Mouse (Mus musculus) forebrain, embryonic 10.5 days (tissue): ENCODE data around the gene Chit1. TPM values are rescaled to one million over a fixed set of nuclear protein-coding genes. Genes with fewer than 3 reads are reported as not detected.

Source experiments
- DNase-seq: peaks from one replicate; pipeline ENCODE4 v3.0.0-alpha.2; 2017; ENCODE audit warnings: low spot score; ENCODE audit errors: extremely low spot score
- H3K27ac ChIP-seq: fragments of 300-500 bp; sonication (generic); 2 replicates; pipeline ENCODE4 v1.5.1; 2016; ENCODE audit warnings: mild to moderate bottlenecking
- H3K27me3 ChIP-seq: fragments of 300-500 bp; sonication (generic); 2 replicates; pipeline ENCODE4 v1.6.1; 2016; ENCODE audit warnings: mild to moderate bottlenecking; ENCODE audit not compliant: poor library complexity, severe bottlenecking
- H3K36me3 ChIP-seq: fragments of 300-500 bp; sonication (generic); replicated peaks from 2 replicates; pipeline ENCODE4 v1.6.1; 2016; ENCODE audit warnings: mild to moderate bottlenecking, moderate library complexity
- H3K4me1 ChIP-seq: fragments of 300-500 bp; sonication (generic); 2 replicates; pipeline ENCODE4 v1.6.1; 2016
- H3K4me3 ChIP-seq: fragments of 300-500 bp; sonication (generic); 2 replicates; pipeline ENCODE4 v1.5.1; 2016; ENCODE audit warnings: mild to moderate bottlenecking, moderate library complexity
- H3K9me3 ChIP-seq: fragments of 300-500 bp; sonication (generic); 2 replicates; pipeline ENCODE4 v1.6.1; 2016; ENCODE audit warnings: mild to moderate bottlenecking, moderate library complexity
- WGBS: fragments of 180-500 bp; shearing (Covaris S2); methylation state at CpG from one replicate; pipeline ENCODE4 v1.1.7; 2016; 5-methylcytosine and 5-hydroxymethylcytosine counted together
- polyA plus RNA-seq: library from polyadenylated mRNA; unstranded; fragments of >200 nt; fragmentation: Nextera tagmentation; extraction: Ambion mirVana; gene quantifications from 2 replicates; pipeline ENCODE4 v1.2.1, GENCODE M21; 2016

Gene Chit1
- polyA plus RNA-seq, 1 experiment from 2014 or later: not detected

DNA sequence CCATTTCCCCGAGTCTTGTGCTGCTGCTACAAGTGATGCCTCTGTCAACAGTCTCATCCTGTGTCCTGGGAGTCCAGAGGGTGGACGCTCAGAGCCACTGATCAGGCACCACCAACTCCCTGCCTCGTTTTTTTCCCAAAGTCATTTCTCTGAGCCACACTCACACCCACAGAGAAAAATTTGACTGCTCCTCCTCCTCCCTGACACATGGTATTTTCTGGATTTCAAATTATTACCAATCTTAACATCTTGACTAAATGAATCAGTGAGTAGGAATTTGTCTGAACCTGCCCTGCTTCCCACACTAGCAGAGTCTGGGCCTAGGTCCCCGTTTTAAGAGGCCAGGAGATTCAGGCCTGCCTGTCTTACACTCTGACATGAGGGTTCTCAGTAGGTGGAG, 81.0 kb downstream of the Chit1 start:
- 63% methylated on average over 4 of the region's 4 CpGs for WGBS
- H3K4me3 ChIP-seq: no peak overlapping the region
- H3K4me1 ChIP-seq: peaks cover 48% of the 10 kb centered on the region
- H3K27ac ChIP-seq: no peak overlapping the region
- no peak for DNase-seq
- peaks cover 24% of the 10 kb centered on the region for H3K27me3 ChIP-seq
- H3K36me3 ChIP-seq: no peaks in the 10 kb centered on the region
- no peaks in the 10 kb centered on the region for H3K9me3 ChIP-seq

DNA sequence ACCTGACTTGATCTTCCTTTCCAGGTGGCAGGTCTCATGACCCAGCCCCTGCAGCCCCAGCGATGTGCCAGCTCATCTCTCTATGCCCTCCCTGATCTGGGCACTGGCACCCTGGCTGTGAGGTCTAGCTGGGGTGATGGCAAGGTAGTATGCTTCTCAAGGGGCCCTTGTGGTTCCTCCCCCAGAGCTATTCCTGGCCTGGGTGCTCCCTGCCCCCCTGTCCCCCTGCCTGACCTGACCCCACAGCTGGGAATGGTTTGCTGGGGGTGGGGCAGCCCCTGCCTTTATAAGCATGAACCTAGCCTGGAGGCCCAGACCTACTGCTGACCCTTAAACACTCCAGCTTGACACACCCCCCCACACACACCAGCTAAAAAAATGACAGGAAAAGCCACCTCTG, 82.1 kb downstream of the Chit1 start, which contains the start of gene Mybph:
TSS of gene Mybph (plus strand) at position 323 of the 400 bp plus-strand sequence.
- H3K36me3 ChIP-seq: no peaks in the 10 kb centered on the region
- peaks cover 55% of the 10 kb centered on the region for H3K4me1 ChIP-seq
- no peaks in the 10 kb centered on the region for H3K9me3 ChIP-seq
- WGBS: 64% methylated on average over 1 of the region's 1 CpGs
- no peak within 1 kb of the TSS for H3K4me3 ChIP-seq
- H3K27me3 ChIP-seq: peaks cover 20% of the 10 kb centered on the region
- no peak for DNase-seq
- peak within 1 kb of the TSS; percentile 53 for H3K27ac ChIP-seq

DNA sequence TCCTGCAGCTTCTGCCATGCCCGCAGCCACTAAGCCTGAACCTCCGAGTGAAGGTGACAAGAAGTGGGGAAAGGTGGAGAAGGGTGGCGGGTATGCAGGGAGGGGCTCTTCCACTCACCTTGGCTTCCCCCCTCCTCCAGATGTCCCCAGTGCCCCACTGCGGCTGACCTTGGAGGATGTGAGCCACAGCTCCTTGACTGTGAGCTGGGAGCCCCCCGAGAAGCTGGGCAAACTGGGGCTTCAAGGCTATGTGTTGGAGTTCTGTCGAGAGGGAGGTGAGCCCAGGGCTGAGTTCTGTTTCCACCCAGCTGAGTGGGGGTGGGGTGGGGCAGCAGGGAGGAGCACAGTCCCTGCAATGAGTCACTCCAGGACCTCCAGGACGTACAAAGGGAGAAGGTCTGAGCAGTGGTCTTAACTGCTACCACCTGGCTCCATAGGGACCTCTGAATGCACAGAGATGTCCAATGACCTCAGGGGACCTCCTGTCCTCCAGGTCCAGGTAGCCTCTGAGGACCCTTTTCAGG, 82.7 kb downstream of the Chit1 start:
- 59% methylated on average over 7 of the region's 7 CpGs for WGBS
- DNase-seq: no peak
- no peak overlapping the region for H3K4me3 ChIP-seq
- H3K36me3 ChIP-seq: no peaks in the 10 kb centered on the region
- peak overlapping the region; percentile 48 for H3K27ac ChIP-seq
- H3K27me3 ChIP-seq: peaks cover 14% of the 10 kb centered on the region
- peaks cover 53% of the 10 kb centered on the region for H3K4me1 ChIP-seq
- H3K9me3 ChIP-seq: no peaks in the 10 kb centered on the region

DNA sequence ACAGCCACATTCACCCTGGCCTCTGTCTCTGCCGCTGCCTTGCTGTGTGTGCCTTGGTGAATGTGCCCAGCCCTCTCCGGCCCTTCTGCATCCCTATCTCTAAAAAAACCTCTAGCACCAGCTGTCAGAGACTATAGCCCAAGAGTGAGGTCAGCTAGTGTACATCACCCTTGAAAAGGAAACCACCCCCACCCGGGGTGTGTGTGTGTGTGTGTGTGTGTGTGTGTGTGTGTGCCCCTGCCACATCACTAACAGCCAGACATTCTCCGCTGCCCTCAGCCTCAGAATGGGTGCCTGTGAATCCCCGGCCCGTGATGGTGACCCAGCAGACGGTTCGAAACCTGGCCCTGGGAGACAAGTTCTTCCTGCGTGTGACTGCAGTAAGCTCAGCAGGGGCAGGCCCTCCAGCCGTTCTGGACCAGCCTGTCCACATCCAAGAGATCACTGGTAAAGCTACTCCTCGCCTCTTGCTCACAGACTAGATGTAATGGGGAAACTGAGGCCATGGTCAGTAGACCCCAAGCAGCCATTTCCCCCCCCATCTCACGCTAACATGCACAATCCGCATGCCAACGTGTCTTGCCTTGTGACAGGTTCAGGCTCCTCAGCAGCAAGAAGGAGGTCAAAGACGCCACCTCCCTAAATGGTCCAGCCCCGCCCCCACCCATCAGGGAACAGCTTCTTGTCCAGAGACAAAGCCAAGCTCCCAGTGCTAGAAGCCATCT, 83.4 kb downstream of the Chit1 start:
- H3K4me1 ChIP-seq: peaks cover 47% of the 10 kb centered on the region

DNA sequence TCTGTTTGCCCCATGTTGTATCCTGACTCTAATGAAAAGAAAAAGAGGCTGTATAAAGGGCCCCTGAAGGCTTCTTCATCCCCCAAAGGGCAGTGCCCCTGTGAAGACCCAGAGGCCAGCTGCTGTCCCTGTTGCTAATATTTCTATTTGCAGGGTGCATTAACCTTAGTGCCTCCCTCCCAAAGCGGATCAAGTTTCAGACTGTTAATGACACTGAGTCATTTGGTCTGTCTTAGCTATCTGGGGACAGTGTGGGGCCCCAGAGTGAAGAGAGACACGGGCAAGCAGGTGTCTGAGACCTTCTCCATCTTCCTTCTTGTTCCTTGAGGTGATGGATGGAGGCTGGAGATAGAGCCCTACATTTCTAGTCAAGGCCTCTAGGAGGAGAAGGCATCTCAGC, 84.1 kb downstream of the Chit1 start:
- Histone ChIP-seq H3K27me3 (no peaks in the 10 kb centered on the region; the same call in 1 of the 2 replicates), H3K27ac (0 out of 2 replicates have a peak overlapping the region, but pooled peaks have one; percentile 53), H3K4me1 (peaks cover 47% of the 10 kb centered on the region), H3K9me3 (no peaks in the 10 kb centered on the region), H3K36me3 (no peaks in the 10 kb centered on the region), H3K4me3 (no peak overlapping the region)
- WGBS: 65% methylated on average over 2 of the region's 2 CpGs
- DNase-seq: no peak

More for the DNA sequence above, 83.4 kb downstream of the Chit1 start:
- Histone ChIP-seq H3K36me3 (no peaks in the 10 kb centered on the region), H3K27ac (peak overlapping the region; percentile 53), H3K27me3 (peaks cover 6% of the 10 kb centered on the region), H3K4me3 (no peak overlapping the region), H3K9me3 (no peaks in the 10 kb centered on the region)
- DNase-seq: no peak
- 72% methylated on average over 16 of the region's 16 CpGs for WGBS

DNA sequence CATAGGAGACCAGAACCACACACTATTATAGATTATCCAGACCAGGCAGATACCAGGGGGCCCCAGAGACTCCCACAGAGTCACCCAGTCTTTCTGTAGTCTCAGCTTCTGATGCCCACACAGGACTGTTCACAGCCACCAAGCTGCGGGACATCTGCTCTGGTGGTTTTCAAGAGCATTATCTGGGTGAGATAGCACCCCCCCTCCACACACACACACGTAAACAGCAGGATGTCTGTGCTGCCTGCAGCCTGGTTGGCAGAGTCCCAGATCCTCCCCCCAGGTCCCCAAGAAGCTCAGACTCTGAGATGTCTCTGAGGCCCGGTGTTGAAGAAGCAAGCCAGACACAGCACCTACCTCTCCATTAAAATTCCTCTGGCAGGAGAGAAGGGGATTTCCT, 84.5 kb downstream of the Chit1 start:
- H3K36me3 ChIP-seq: no peaks in the 10 kb centered on the region
- H3K27me3 ChIP-seq: no peaks in the 10 kb centered on the region; the same call in 1 of the 2 replicates
- H3K4me3 ChIP-seq: no peak overlapping the region
- no peaks in the 10 kb centered on the region for H3K9me3 ChIP-seq
- 81% methylated on average over 3 of the region's 3 CpGs for whole genome bisulfite sequencing
- no peak for DNase-seq
- H3K27ac ChIP-seq: peak overlapping the region; percentile 42; the same call in 1 of the 2 replicates
- peaks cover 47% of the 10 kb centered on the region for H3K4me1 ChIP-seq

DNA sequence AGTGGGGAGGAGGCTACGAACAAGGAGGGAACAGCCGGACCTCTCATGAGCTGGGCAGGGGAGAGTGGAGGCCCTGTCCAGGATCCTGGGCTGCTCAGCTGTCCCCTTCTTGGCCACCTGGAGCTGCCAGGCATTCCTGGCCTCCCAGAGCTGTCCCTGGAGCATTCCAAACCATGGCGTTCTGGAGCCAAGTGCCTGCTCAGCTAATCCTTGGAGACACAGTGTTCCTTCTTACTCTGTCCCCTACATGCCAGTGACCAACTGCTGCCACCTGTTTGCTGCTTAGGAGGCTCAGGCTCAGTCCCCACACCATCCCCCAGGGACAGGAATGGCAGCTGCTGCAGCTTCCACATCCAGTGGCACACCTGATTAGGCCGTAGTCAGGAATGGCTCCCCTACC, 84.9 kb downstream of the Chit1 start:
- DNase-seq: no peak
- no peaks in the 10 kb centered on the region for H3K36me3 ChIP-seq
- H3K4me1 ChIP-seq: peaks cover 47% of the 10 kb centered on the region
- H3K27me3 ChIP-seq: no peaks in the 10 kb centered on the region; the same call in 1 of the 2 replicates
- peak overlapping the region; percentile 42; the same call in 1 of the 2 replicates for H3K27ac ChIP-seq
- H3K4me3 ChIP-seq: no peak overlapping the region
- no peaks in the 10 kb centered on the region for H3K9me3 ChIP-seq
- 65% methylated on average over 4 of the region's 4 CpGs for WGBS

DNA sequence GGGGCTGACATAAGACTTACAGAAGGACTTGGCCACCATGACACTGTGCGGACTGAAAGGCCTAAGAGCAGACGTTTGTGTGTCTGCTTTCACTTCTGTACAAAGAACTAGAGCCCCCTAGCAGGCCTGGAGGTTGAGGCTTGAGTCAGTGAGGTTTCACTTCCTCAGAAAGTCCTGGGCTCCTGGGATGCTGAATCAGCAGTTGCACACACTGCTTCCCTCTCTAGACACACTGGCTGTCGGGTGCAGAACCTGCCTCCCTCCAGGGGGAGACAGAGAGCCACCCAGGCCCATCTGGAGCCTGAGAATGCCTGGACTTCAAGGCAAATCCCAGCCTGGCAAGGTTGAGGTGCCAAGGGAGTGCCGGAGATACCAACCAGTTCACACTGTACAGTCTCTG, 85.3 kb downstream of the Chit1 start:
- H3K27ac ChIP-seq: peak overlapping the region; percentile 42; the same call in 1 of the 2 replicates
- WGBS: 67% methylated on average over 4 of the region's 4 CpGs
- H3K9me3 ChIP-seq: no peaks in the 10 kb centered on the region
- no peaks in the 10 kb centered on the region for H3K36me3 ChIP-seq
- peaks cover 47% of the 10 kb centered on the region for H3K4me1 ChIP-seq
- H3K27me3 ChIP-seq: no peaks in the 10 kb centered on the region; the same call in 1 of the 2 replicates
- DNase-seq: no peak
- no peak overlapping the region for H3K4me3 ChIP-seq

DNA sequence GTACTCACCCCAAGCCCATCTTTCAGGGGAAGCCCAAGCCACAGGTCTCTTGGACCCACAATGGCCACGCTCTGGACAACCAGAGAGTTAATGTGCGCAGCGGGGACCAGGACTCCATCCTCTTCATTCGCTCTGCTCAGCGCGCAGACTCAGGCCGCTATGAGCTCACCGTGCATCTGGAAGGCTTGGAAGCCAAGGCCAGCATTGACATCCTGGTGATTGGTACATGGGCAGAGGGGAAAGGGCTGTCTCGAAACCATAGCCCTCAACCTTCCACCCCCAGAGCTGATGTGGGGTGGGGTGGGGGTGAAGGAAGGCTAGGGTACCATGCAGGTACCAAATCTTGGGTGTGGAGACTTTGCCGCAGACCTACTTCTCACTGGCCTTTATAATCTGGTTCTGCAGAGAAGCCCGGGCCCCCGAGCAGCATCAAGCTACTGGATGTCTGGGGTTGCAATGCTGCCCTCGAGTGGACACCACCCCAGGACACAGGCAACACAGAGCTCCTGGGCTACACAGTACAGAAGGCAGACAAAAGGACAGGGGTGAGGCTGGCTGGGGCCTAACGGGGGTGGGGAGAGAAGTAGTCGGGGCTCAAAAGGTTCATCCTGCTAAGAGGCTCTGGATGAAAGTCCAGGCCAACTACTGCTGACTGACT, 86.4 kb downstream of the Chit1 start:
- WGBS: 79% methylated on average over 15 of the region's 15 CpGs
- H3K4me3 ChIP-seq: no peak overlapping the region
- H3K9me3 ChIP-seq: no peaks in the 10 kb centered on the region
- DNase-seq: no peak
- no peaks in the 10 kb centered on the region; the same call in 1 of the 2 replicates for H3K27me3 ChIP-seq
- peaks cover 47% of the 10 kb centered on the region for H3K4me1 ChIP-seq
- no peak overlapping the region for H3K27ac ChIP-seq
- no peaks in the 10 kb centered on the region for H3K36me3 ChIP-seq

DNA sequence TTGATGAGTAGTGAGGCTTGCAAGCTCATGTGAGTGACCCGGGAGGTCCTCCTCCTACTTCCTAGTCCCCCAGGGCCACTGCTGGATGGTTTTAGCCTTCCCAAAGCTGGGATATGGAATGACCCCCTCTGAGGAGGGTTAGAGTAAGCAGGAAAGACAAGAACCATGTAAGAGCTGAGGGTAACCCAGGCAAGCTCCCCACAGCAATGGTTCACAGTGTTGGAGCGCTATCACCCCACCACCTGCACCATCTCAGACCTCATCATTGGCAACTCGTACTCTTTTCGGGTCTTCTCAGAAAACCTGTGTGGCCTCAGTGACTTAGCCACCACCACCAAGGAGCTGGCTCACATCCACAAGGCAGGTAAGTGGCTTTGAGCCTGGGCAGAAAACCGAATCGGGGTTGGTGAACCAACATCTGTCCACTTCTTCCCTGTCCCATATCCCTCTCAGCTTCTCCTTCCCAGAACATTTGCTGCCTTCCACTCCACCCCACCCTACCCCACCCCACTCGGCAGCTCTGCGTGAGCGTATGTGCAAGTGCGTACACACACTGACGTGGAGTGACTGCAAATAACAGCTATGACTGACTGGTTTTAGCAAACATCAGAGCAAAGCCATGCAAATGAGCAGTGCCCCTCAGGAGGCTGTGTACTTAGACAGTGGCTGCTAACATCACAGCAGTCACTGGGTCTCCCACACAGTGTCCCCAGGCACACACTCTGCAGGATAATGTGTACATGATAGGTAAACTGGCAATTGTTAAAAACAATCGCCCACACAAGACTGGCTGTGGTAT, 87.4 kb downstream of the Chit1 start:
- Histone ChIP-seq H3K4me3 (no peak overlapping the region), H3K27me3 (no peaks in the 10 kb centered on the region; the same call in 1 of the 2 replicates), H3K36me3 (no peaks in the 10 kb centered on the region), H3K4me1 (peaks cover 37% of the 10 kb centered on the region), H3K27ac (no peak overlapping the region), H3K9me3 (no peaks in the 10 kb centered on the region)
- no peak for DNase-seq
- WGBS: 92% methylated on average over 12 of the region's 12 CpGs

DNA sequence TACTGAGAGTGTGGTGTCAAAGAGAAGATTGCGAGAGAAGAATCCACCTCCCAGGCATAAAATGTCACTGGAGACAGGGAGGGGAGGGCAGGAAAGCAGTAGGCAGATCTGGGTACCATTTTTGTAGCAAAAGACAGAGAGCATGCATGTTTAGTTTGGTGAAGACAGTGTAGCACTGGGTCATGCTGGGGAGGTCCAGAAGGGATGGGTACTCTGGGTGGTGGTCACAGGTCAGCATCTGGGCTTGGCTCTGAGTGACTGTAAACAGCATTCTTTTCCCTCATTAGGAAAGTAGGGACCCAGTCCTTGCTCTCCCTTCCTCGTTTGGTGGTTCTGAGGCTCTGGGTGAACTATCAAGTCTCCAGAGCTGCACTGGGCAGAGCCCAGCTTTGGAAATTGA, 89.4 kb downstream of the Chit1 start:
- no peak overlapping the region for H3K4me3 ChIP-seq
- H3K36me3 ChIP-seq: no peaks in the 10 kb centered on the region
- H3K27me3 ChIP-seq: no peaks in the 10 kb centered on the region; the same call in 1 of the 2 replicates
- no peak for DNase-seq
- H3K4me1 ChIP-seq: peaks cover 16% of the 10 kb centered on the region
- 74% methylated on average over 2 of the region's 2 CpGs for WGBS
- no peaks in the 10 kb centered on the region for H3K9me3 ChIP-seq
- no peak overlapping the region for H3K27ac ChIP-seq
